In the genomic region with DNA sequence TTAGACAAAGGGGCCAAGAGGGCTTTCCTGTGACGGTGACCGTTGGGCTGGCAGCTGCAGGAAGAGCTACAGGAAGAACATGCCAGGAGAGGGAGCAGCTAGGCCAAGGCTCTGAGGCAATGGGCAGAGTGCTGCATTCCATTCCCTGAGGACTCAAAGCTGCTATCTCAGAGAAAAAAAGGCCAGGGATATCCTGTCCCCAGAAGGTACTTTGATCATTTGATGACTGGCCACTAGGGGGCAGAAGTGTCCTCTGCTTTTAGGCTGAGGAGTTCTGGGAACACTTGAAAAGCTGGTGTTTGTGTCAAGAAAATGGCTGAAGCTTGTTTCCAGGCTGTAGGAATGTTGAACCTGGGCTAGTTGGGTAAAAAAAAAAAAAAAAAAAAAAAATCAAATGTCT, we compare ENCODE assay signal across 8 mouse cellular contexts. TPM values are rescaled to one million over a fixed set of nuclear protein-coding genes. Genes with fewer than 3 reads are reported as not detected.
A peak's percentile ranks its signal among the peaks of the same experiment; 100 is the strongest.
DNase-seq lines count a peak whose midpoint lies in the region; ATAC-seq and TF ChIP-seq lines count a peak whose summit lies in the region.
"Had no signal": no experiment of that assay in that cellular context is flagged by ENCODE, and none has a peak within 500 bp of the region (broad histone marks: within the 10 kb centered on the region; RNA-seq: fewer than 3 reads in every experiment).

No protein-coding gene starts in this region.

- no peak overlapping the region for H3K9ac ChIP-seq in intestine, embryonic 16.5 days (ENCODE audit: low read depth, low read length)
- no peak overlapping the region for H3K9ac ChIP-seq in midbrain, embryonic 14.5 days (replicated peaks; ENCODE audit: low read length)

- H3K4me2 ChIP-seq in intestine, embryonic 16.5 days (ENCODE audit: low read depth, low read length): no peak overlapping the region
- H3K4me2 ChIP-seq in midbrain, embryonic 14.5 days (ENCODE audit: low read length): no peak overlapping the region

- ATAC-seq in intestine, embryonic 16.5 days: peak; percentile 36; the same call in 1 of the 2 replicates
- no peak for ATAC-seq in midbrain, embryonic 14.5 days (ENCODE audit: low FRiP score, low TSS enrichment)

- intact Hi-C loops in gastrocnemius, postnatal 14 days (cut with DNase I; ENCODE audit: low total_unique reads): no loop called here
- intact Hi-C loops in left cerebral cortex, postnatal 14 days (cut with DNase I): loop anchor here (1.0 to 2.0 kb wide), 2 partner anchors 52 to 134 kb away; no protein-coding TSS in a partner anchor

- H3K4me1 ChIP-seq in intestine, embryonic 16.5 days (ENCODE audit: control insufficient read depth, insufficient read depth, low read length): no peaks in the 10 kb centered on the region
- H3K4me1 ChIP-seq in midbrain, embryonic 14.5 days (ENCODE audit: control insufficient read depth, insufficient read depth, low read length): no peaks in the 10 kb centered on the region
- no peaks in the 10 kb centered on the region for H3K4me1 ChIP-seq in spleen, adult 2 months (ENCODE audit: control insufficient read depth, insufficient read depth, insufficient read length)

- TF ChIP-seq POLR2A in spleen, adult 2 months (IDR thresholded peaks at IDR 0.05; ENCODE audit: low read depth, low read length): no peak

- TF ChIP-seq CTCF in spleen, adult 2 months (IDR thresholded peaks at IDR 0.05; ENCODE audit: extremely low read depth, insufficient read depth, insufficient read length, insufficient replicate concordance): peak; percentile 53; the same call in 1 of the 2 replicates

- 31% methylated on average over 2 of the region's 2 CpGs for WGBS in intestine, embryonic 16.5 days
- WGBS in midbrain, embryonic 14.5 days: 31% methylated on average over 2 of the region's 2 CpGs
- 32% methylated on average over 2 of the region's 2 CpGs for WGBS in spleen, adult 2 months

- no peaks in the 10 kb centered on the region for H3K36me3 ChIP-seq in intestine, embryonic 16.5 days (ENCODE audit: control insufficient read depth, insufficient read depth, low read length)
- no peaks in the 10 kb centered on the region for H3K36me3 ChIP-seq in midbrain, embryonic 14.5 days (ENCODE audit: control insufficient read depth, insufficient read depth, low read length)
- H3K36me3 ChIP-seq in spleen, adult 2 months (ENCODE audit: control insufficient read depth, insufficient read depth, low read length): no peaks in the 10 kb centered on the region

- H3K4me3 ChIP-seq in intestine, embryonic 16.5 days (ENCODE audit: low read length): no peak overlapping the region
- H3K4me3 ChIP-seq in midbrain, embryonic 14.5 days (replicated peaks; ENCODE audit: low read depth, low read length): no peak overlapping the region
- H3K4me3 ChIP-seq in spleen, adult 2 months (ENCODE audit: extremely low read depth, insufficient read depth, insufficient read length): no peak overlapping the region
- H3K4me3 ChIP-seq: myocyte had no signal

- H3K27me3 ChIP-seq in intestine, embryonic 16.5 days (replicated peaks; ENCODE audit: control insufficient read depth, insufficient read depth, low read length): no peaks in the 10 kb centered on the region
- H3K27me3 ChIP-seq in midbrain, embryonic 14.5 days (ENCODE audit: control insufficient read depth, insufficient read depth, low read length): no peaks in the 10 kb centered on the region
- no peaks in the 10 kb centered on the region for H3K27me3 ChIP-seq in spleen, adult 2 months (ENCODE audit: control insufficient read depth, insufficient read depth, low read length)

- no peaks in the 10 kb centered on the region for H3K9me3 ChIP-seq in intestine, embryonic 16.5 days (ENCODE audit: control insufficient read depth, low read length)
- no peaks in the 10 kb centered on the region for H3K9me3 ChIP-seq in midbrain, embryonic 14.5 days (ENCODE audit: control insufficient read depth, low read length)

- DNase-seq in adrenal gland, adult 18-20 months (ENCODE audit: low spot score in 2 of 2): peak; percentile 79 to 86
- DNase-seq in cerebellum, postnatal 4 days (ENCODE audit: low spot score in 2 of 2): peak; percentile 76 to 92
- peak; percentile 85 for DNase-seq in gastrocnemius, postnatal 14 days
- peak; percentile 92 to 93 for DNase-seq in left cerebral cortex, postnatal 14 days (ENCODE audit: low spot score in 2 of 2)
- peak; percentile 94 for DNase-seq in midbrain, embryonic 14.5 days
- DNase-seq in spleen, adult 2 months (ENCODE audit: low read depth in 1 of 2, low spot score in 2 of 2): peak; percentile 30 to 63

- no peak overlapping the region for H3K27ac ChIP-seq in intestine, embryonic 16.5 days (ENCODE audit: low read length)
- H3K27ac ChIP-seq in midbrain, embryonic 14.5 days (replicated peaks; ENCODE audit: low read depth, low read length): no peak overlapping the region
- no peak overlapping the region for H3K27ac ChIP-seq in spleen, adult 2 months (ENCODE audit: insufficient read depth, low read length)

RNA-seq across cellular contexts. Expression of gene Rab7b, which starts 23.9 kb away (rescaled TPM):
- total RNA-seq in adrenal gland, adult 18-20 months (2021): 1 to 10 TPM; 4.3 to 6.1 TPM
- total RNA-seq in gastrocnemius, postnatal 14 days (2021): 1 to 10 TPM; 3.7 to 6.5 TPM
- polyA plus RNA-seq in intestine, embryonic 16.5 days (2015; fragmentation: Nextera tagmentation; extraction: Ambion mirVana): 5.5 and 6.2 TPM in 2 replicates
- total RNA-seq in left cerebral cortex, postnatal 14 days (2021): 1 to 10 TPM; 2.7 to 3.8 TPM
- polyA plus RNA-seq in midbrain, embryonic 14.5 days (2014; fragmentation: Nextera tagmentation; extraction: Ambion mirVana): 0.12 and 1.6 TPM in 2 replicates
- polyA plus RNA-seq in spleen, adult 2 months (2012; rRNA removed): 3.3 and 6.9 TPM in 2 replicates

RNA-seq across cellular contexts. Expression of gene Slc26a9, which starts 31.4 kb away (rescaled TPM):
- total RNA-seq in adrenal gland, adult 18-20 months (2021): not detected
- not detected for total RNA-seq in gastrocnemius, postnatal 14 days (2021)
- 2.1 and 2.8 TPM in 2 replicates for polyA plus RNA-seq in intestine, embryonic 16.5 days (2015; fragmentation: Nextera tagmentation; extraction: Ambion mirVana)
- total RNA-seq in left cerebral cortex, postnatal 14 days (2021): under 1 TPM; 0.21 to 0.42 TPM
- 0.04 and 0.13 TPM in 2 replicates for polyA plus RNA-seq in midbrain, embryonic 14.5 days (2014; fragmentation: Nextera tagmentation; extraction: Ambion mirVana)
- polyA plus RNA-seq in spleen, adult 2 months (2012; rRNA removed): 0.14 TPM in 1 of 2 replicates, not detected in the other
- polyA plus RNA-seq: myocyte had no signal
